Mouse (Mus musculus) embryonic fibroblast, embryonic 13.5 days (primary cell): ENCODE data around the gene Ldb2. TPM values are rescaled to one million over a fixed set of nuclear protein-coding genes. Genes with fewer than 3 reads are reported as not detected.

Experiments
- H3K27ac ChIP-seq: 2 replicates; pipeline ENCODE4 v1.5.1; 2012; ENCODE audit warnings: low read length, control low read depth, inconsistent platforms; ENCODE audit not compliant: insufficient read depth
- H3K4me1 ChIP-seq: 2 replicates; pipeline ENCODE4 v1.6.1; 2011; ENCODE audit warnings: low read length; ENCODE audit not compliant: control insufficient read depth, insufficient read depth
- H3K4me3 ChIP-seq: 2 replicates; pipeline ENCODE4 v1.5.1; 2011; ENCODE audit warnings: mild to moderate bottlenecking, control low read depth, low read length; ENCODE audit not compliant: insufficient read depth
- CTCF ChIP-seq: IDR thresholded peaks from 2 replicates; pipeline ENCODE4 v1.5.1; 2011; ENCODE audit warnings: mild to moderate bottlenecking, control low read depth, low read length, moderate library complexity, borderline replicate concordance; ENCODE audit not compliant: insufficient read depth
- POLR2A ChIP-seq: IDR thresholded peaks from 2 replicates; pipeline ENCODE4 v1.6.1; 2011; ENCODE audit warnings: low read depth, mild to moderate bottlenecking, control low read depth, low read length, moderate library complexity
- polyA plus RNA-seq: library from polyadenylated mRNA; stranded (reverse); fragments of >200 nt; gene quantifications from 2 replicates; pipeline ENCODE4 v1.2.4, GENCODE M21; 2011; ENCODE audit warnings: low read depth; ENCODE audit not compliant: missing spikeins, insufficient read length

The Ldb2 gene
- polyA plus RNA-seq, 1 experiment = 43.4 TPM

DNA sequence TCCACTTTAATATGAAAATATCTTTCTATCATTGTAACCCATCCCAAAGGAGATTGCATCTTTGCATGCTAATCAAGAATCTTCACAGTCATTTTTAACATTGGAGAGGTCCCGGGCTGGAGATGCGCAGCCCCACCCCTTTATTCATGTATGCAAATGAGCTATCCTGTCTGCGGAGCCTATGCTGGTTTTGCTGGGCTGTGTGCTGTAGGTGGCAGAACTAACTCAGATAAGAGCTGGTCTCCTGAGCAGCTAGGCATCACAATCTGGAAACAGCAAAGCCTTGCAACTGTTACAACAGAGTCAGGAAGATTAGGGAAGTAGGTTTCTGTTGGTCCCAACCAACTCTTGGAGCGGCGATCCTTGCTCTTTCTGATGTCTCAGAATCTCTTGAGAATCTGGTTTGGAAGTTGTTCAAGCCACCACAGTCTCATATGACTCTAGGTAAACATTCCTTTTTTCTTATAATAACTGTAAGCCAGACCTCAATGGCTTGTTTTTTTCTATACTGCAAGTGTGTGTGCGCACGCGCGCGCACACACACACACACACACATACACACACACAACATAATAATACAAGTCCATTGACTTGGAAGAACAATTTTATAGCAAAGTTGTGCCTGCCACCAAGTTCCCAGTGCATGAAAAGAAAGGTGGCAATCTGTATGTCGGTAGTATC lies 315.9 kb downstream of the Ldb2 start:
- Histone ChIP-seq H3K27ac (no peak overlapping the region), H3K4me1 (no peaks in the 10 kb centered on the region), H3K4me3 (no peak overlapping the region)
- no peak for TF ChIP-seq CTCF
- TF ChIP-seq POLR2A = no peak

DNA sequence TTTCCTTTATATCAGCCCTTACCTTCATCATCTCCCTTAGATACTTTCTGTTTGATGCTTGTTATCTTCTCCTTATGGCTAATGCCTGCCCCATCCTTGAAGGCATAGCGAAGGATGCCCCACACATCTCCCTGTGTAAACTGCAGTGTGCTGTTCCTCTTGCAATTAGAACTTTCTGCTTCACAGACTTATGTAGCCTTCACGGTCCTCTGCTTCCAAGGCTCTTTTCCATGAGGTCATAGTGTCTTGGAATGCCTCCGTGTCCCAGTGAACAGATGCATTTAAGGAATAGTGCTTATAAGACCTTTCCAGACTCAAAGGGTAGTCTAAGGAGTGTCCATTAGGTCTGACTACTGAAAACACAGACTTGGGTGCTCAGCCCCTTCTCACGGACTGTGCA lies 318.1 kb downstream of the Ldb2 start:
- Histone ChIP-seq H3K4me3 (no peak overlapping the region), H3K27ac (no peak overlapping the region), H3K4me1 (no peaks in the 10 kb centered on the region)
- no peak for TF ChIP-seq CTCF
- TF ChIP-seq POLR2A = no peak

DNA sequence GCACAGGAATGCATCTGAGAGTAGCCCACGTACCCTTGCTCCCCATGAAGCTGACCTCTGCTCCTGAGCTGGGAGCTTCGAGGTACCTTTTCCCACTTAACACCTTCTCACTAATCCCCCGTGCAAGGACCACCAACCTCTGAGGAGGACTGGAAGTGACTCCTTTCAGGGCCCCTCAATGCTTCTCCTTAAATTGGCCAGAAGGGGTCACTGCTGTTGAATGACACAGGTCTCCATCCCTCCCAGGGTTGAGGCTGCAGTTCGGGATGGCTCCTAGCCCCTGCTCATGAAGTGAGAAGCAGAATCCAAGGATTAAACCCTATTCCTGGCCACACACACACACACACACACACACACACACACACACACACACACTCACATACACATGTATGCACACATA lies 323.1 kb downstream of the Ldb2 start:
- Histone ChIP-seq H3K27ac (no peak overlapping the region), H3K4me3 (no peak overlapping the region), H3K4me1 (no peaks in the 10 kb centered on the region)
- TF ChIP-seq CTCF = no peak
- no peak for TF ChIP-seq POLR2A

DNA sequence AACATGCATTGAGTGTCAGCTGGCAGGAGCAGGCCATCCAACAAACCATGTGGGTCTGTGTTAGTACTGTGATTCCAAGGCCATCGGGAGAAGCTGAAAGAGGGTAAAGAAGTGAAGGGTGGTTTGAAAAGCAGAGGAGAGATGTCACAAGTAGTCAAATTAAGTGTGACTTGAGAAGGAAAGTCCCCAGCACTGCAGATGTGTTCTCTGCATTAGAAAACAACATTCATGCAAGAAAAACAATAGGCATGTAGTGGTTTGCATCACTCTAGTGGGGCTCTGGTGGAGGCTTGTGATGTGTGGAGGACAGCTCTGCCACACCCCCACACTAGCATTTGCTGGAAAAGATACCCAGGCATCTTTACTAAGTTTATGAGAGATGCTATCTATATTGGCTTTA lies 323.9 kb downstream of the Ldb2 start:
- H3K27ac ChIP-seq = no peak overlapping the region
- H3K4me3 ChIP-seq = no peak overlapping the region
- no peaks in the 10 kb centered on the region for H3K4me1 ChIP-seq
- TF ChIP-seq CTCF = no peak
- no peak for TF ChIP-seq POLR2A

DNA sequence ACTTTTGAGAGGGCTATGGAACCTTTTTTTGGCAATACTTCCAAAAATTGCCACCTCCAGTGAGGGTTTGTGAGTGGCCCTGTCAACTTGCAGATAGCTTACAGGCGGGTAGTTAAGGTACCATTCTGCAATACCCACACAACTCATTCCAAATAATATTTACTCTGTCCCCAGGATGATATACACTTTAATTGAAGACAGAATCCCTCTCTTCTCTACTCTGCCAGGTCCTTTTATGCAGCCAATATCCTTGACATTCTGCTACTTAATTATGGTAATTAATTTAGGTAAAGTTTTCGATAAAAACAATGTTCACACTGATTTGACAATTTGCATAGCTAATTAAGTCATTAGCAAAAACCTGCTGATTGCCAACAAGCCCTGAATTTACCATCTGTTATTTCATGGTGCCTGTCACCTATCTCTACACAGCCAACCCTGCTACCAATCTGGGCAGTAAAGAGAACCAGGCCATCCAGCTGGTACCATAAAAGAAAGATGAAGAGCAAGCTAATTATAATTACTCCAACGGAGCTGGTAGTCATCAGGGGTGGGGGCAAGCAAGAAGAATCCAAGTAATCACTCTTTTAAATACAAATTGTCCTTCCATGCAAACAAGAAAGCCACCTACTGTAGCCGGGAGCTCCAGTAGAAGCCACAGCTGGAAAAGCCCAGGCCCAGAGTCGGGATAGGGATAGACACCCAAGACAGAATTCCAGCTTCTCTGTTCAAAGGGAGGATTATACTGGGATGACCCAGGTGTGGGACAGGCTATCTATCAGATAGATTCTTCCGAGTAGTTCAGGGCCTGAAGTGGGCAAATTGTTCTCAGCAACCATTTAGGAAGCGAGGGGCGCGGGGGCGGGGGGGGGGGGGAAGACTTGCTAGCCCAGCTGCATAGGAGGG lies 325.4 kb downstream of the Ldb2 start:
- Histone ChIP-seq H3K4me1 (no peaks in the 10 kb centered on the region), H3K27ac (no peak overlapping the region), H3K4me3 (no peak overlapping the region)
- TF ChIP-seq POLR2A = no peak
- no peak for TF ChIP-seq CTCF

DNA sequence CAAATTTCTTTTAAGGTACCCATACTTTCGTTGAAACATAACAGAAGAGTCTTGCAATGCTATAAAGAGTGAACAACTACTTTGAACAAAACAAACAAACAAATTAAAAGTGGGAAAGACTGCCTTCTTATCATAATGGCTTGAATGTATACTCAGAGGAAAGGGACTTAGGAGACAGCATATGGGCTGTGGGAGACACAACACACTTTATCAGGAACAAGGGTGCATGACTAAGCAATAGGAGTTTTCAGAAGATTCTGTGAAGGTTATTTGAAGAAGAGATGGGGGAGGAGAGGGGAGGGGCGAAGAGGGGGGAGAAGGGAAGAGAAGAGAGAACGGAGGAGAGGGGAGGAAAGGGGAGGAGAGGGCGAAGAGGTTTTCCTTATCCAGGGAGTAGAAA lies 334.2 kb downstream of the Ldb2 start:
- Histone ChIP-seq H3K4me3 (no peak overlapping the region), H3K27ac (no peak overlapping the region), H3K4me1 (no peaks in the 10 kb centered on the region)
- no peak for TF ChIP-seq CTCF
- no peak for TF ChIP-seq POLR2A
